Mouse (Mus musculus): ENCODE measurements around the gene Actr8.

Gene Actr8

GRCm38 (mm10) chr14:30041836-30042235 lies 63.7 kb downstream of the Actr8 start:
- DNase-seq: no peak

- no peak for DNase-seq
Observed at GRCm38 (mm10) chr14:30043356-30043940, 65.3 kb downstream of the Actr8 start.

GRCm38 (mm10) chr14:30045239-30045638 lies 67.1 kb downstream of the Actr8 start:
- DNase-seq: no peak

- DNase-seq: no peak
Observed at GRCm38 (mm10) chr14:30045704-30046220, 67.6 kb downstream of the Actr8 start.

- DNase-seq: no peak
Observed at GRCm38 (mm10) chr14:30046976-30047375, 68.8 kb downstream of the Actr8 start.

- DNase-seq: no peak
Observed at GRCm38 (mm10) chr14:30048049-30048448, 69.9 kb downstream of the Actr8 start.

- DNase-seq: no peak
Observed at GRCm38 (mm10) chr14:30050280-30050679, 72.1 kb downstream of the Actr8 start.

GRCm38 (mm10) chr14:30054922-30055321 lies 76.8 kb downstream of the Actr8 start:
- DNase-seq: no peak

Data from cerebellum, adult 18-20 months (tissue).